Mouse (Mus musculus) left cerebral cortex, adult 9 months (tissue): ENCODE measurements around the gene Gm16451.
"Not testable (repeated sequence)": the region's sequence is repeated elsewhere in the genome, so short reads cannot be mapped to it uniquely, and the experiment has no call there.

ENCODE experiments used
- DNase-seq, 2 experiments: peaks; one replicate each; pipeline ENCODE4 v3.0.0; 2022; ENCODE audit warnings: low spot score in 2 of 2

Gm16451 gene

DNA sequence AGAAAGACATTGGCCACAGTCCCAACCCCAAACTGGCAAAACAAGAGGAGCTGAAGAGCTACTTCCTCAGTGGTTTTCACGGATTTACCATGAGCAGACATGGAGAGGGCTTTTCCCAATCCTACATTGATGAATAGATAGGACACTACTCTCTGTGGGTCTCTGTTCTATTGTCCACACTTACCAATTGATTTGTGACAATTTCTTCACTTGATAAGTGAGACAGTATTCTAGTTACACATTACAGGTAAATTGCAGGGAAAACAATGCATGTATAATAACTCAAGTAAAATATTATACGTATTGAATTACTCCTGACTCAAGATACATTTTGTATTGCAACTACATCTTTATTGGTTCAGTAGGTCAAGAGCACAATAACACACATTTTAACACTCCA, at the start of gene Gm16451:
Gm16451 (minus strand) TSS at position 101 of the 400 bp plus-strand sequence.
- not testable (repeated sequence) for DNase-seq

DNA sequence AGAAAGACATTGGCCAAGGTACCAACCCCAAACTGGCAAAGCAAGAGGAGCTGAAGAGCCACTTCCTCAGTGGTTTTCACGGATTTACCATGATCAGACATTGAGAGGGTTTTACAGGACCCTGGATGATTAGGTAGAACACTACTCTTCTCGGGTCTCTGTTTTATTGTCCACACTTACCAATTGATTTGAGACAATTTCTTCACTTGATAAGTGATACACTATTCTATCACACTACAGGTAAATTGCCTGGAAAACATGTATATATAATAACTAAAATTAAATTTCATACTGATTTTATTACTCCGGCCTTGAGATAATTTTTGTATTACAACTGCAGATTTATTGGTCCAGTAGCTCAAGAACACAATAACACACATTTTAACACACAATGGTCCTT, 45.9 kb upstream of the Gm16451 start, which contains the start of gene Vmn1r142:
Vmn1r142 (minus strand) TSS at position 101 of the 400 bp plus-strand sequence.
- not testable (repeated sequence) for DNase-seq

DNA sequence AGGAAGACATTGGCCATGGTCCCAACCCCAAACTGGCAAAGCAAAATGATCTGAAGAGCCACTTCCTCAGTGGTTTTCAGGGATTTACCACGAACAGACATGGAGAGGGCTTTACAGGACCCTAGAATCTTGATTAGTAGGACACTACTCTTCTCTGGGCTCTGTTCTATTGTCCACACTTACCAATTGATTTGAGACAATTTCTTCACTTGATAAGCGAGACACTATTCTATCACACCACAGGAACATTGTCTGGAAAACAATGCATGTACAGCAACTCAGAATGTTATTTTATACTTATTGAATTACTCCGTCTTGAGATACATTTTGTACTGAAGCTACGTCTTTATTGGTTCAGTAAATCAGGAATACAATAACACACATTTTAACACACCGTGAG, 16.6 kb upstream of the Gm16451 start, which contains the start of gene Gm10666:
Gm10666 (minus strand) TSS at position 101 of the 400 bp plus-strand sequence.
- DNase-seq = not testable (repeated sequence)

DNA sequence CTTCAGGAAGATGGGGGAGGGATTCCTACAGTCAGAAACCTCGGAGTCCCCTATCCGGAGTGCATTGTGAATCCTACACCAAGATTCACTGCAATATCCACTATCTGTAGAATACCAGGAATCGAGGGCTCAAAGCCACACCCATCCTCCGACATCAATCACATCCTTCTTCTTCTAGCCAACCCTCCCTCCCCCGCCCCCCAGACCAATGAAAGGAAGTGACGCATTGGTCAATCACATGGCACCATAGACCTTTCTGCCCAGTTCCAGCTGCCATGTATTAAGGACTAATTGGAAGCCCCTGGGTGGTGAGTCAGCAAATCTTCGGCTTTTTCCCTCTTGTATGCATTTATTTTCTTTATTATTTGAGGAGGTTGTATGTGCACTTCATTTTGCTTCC, 49.3 kb downstream of the Gm16451 start, which contains the start of gene Vmn1r139:
Vmn1r139 (plus strand) TSS at position 301 of the 400 bp plus-strand sequence.
- not testable (repeated sequence) for DNase-seq
